Mouse (Mus musculus) lung, postnatal 0 days (tissue): ENCODE measurements around the gene Phka1. TPM values are rescaled to one million over a fixed set of nuclear protein-coding genes. Genes with fewer than 3 reads are reported as not detected.
A peak's percentile ranks its signal among the peaks of the same experiment; 100 is the strongest.

Source experiments
- ATAC-seq: fragments of 200-750 bp; cut with Nextera tagmentation; 2 replicates; pipeline ENCODE4 v1.8.0; 2017; ENCODE audit warnings: moderate library complexity
- DNase-seq: peaks from one replicate; pipeline ENCODE4 v3.0.0-alpha.2; 2016; ENCODE audit warnings: low spot score
- H3K27ac ChIP-seq: fragments of 300-500 bp; sonication (generic); 2 replicates; pipeline ENCODE4 v1.5.1; 2014; ENCODE audit warnings: antibody characterized with exemption, mild to moderate bottlenecking, low read length, mixed read lengths
- H3K27me3 ChIP-seq: fragments of 300-500 bp; sonication (generic); replicated peaks from 2 replicates; pipeline ENCODE4 v1.6.1; 2014; ENCODE audit warnings: low read length, mixed read lengths; ENCODE audit not compliant: insufficient read depth
- H3K36me3 ChIP-seq: fragments of 300-500 bp; sonication (generic); 2 replicates; pipeline ENCODE4 v1.6.1; 2014; ENCODE audit warnings: low read length, mixed read lengths; ENCODE audit not compliant: insufficient read depth
- H3K4me1 ChIP-seq: fragments of 300-500 bp; sonication (generic); 2 replicates; pipeline ENCODE4 v1.6.1; 2014; ENCODE audit warnings: antibody characterized with exemption, low read depth, low read length, mixed read lengths; ENCODE audit not compliant: insufficient read depth
- H3K4me2 ChIP-seq: fragments of 300-500 bp; sonication (generic); replicated peaks from 2 replicates; pipeline ENCODE4 v1.6.1; 2014; ENCODE audit warnings: low read depth, mild to moderate bottlenecking, low read length, moderate library complexity, mixed read lengths
- H3K4me3 ChIP-seq: fragments of 300-500 bp; sonication (generic); 2 replicates; pipeline ENCODE4 v1.5.1; 2014; ENCODE audit warnings: low read depth, low read length
- H3K9ac ChIP-seq: fragments of 300-500 bp; sonication (generic); replicated peaks from 2 replicates; pipeline ENCODE4 v1.6.1; 2014; ENCODE audit warnings: low read depth, mild to moderate bottlenecking
- H3K9me3 ChIP-seq: fragments of 300-500 bp; sonication (generic); 2 replicates; pipeline ENCODE4 v1.6.1; 2016; ENCODE audit warnings: low read length, mixed read lengths
- CTCF ChIP-seq: IDR thresholded peaks from 2 replicates; pipeline ENCODE4 v1.5.1; 2016; ENCODE audit warnings: antibody characterized with exemption, mild to moderate bottlenecking
- EP300 ChIP-seq: IDR thresholded peaks from 2 replicates; pipeline ENCODE4 v1.6.1; 2016; ENCODE audit warnings: antibody characterized with exemption, mild to moderate bottlenecking, control low read depth
- WGBS: fragments of 180-500 bp; shearing (Covaris S2); extraction: QIAGEN DNeasy Blood & Tissue Kit; methylation state at CpG from one replicate; pipeline ENCODE4 v1.1.7; 2014; 5-methylcytosine and 5-hydroxymethylcytosine counted together
- polyA plus RNA-seq: library from polyadenylated mRNA; unstranded; fragments of >200 nt; fragmentation: Nextera tagmentation; extraction: Ambion mirVana; gene quantifications from 2 replicates; pipeline ENCODE4 v1.2.1, GENCODE M21; 2015

Gene Phka1
- polyA plus RNA-seq, 1 experiment from 2014 or later = 4.5 TPM

- no peak overlapping the region for H3K9ac ChIP-seq
- TF ChIP-seq CTCF (no peak), EP300 (peak; percentile 50; the same call in 1 of the 2 replicates)
- peak; percentile 23 for DNase-seq
These were observed 1.1 kb upstream of the Phka1 start for GRCm38 (mm10) chrX:102645146-102645545.

GRCm38 (mm10) chrX:102644573-102644951 lies 516 bp upstream of the Phka1 start:
- peak overlapping the region; percentile 50 for H3K4me3 ChIP-seq
- 16% methylated on average over 8 of the region's 8 CpGs for WGBS
- no peaks in the 10 kb centered on the region for H3K4me1 ChIP-seq
- DNase-seq = peak; percentile 24
- peak overlapping the region; percentile 52 for H3K27ac ChIP-seq
- peak; percentile 34 for ATAC-seq
- 0 out of 2 replicates have a peak overlapping the region, but pooled peaks have one; percentile 8 for H3K9ac ChIP-seq
- H3K27me3 ChIP-seq = no peaks in the 10 kb centered on the region
- no peaks in the 10 kb centered on the region for H3K9me3 ChIP-seq
- H3K36me3 ChIP-seq = no peaks in the 10 kb centered on the region
- peak overlapping the region; percentile 59 for H3K4me2 ChIP-seq
- TF ChIP-seq CTCF (no peak), EP300 (no peak)

More at GRCm38 (mm10) chrX:102645146-102645545, 1.1 kb upstream of the Phka1 start:
- Histone ChIP-seq H3K27me3 (no peaks in the 10 kb centered on the region), H3K4me1 (no peaks in the 10 kb centered on the region), H3K4me3 (no peak overlapping the region), H3K36me3 (no peaks in the 10 kb centered on the region), H3K9me3 (no peaks in the 10 kb centered on the region), H3K27ac (no peak overlapping the region), H3K4me2 (peak overlapping the region; percentile 59; the same call in 1 of the 2 replicates)
- WGBS = 39% methylated on average over 6 of the region's 6 CpGs
- ATAC-seq = peak; percentile 40

- 57% methylated on average over 2 of the region's 2 CpGs for WGBS
- ATAC-seq = no peak
These were observed 42.8 kb downstream of the Phka1 start for GRCm38 (mm10) chrX:102601269-102601668.

GRCm38 (mm10) chrX:102588560-102588959 lies 55.5 kb downstream of the Phka1 start:
- WGBS = 38% methylated on average over 1 of the region's 1 CpGs
- H3K4me1 ChIP-seq = no peaks in the 10 kb centered on the region
- H3K9me3 ChIP-seq = no peaks in the 10 kb centered on the region
- no peak overlapping the region for H3K4me2 ChIP-seq
- no peak for DNase-seq
- H3K27me3 ChIP-seq = no peaks in the 10 kb centered on the region; the same call in 1 of the 2 replicates
- no peaks in the 10 kb centered on the region for H3K36me3 ChIP-seq
- H3K27ac ChIP-seq = no peak overlapping the region
- H3K9ac ChIP-seq = no peak overlapping the region
- H3K4me3 ChIP-seq = no peak overlapping the region
- TF ChIP-seq EP300 (no peak), CTCF (no peak)
- ATAC-seq = no peak

More at GRCm38 (mm10) chrX:102601269-102601668, 42.8 kb downstream of the Phka1 start:
- Histone ChIP-seq H3K4me3 (no peak overlapping the region), H3K9ac (no peak overlapping the region), H3K27ac (no peak overlapping the region), H3K9me3 (no peaks in the 10 kb centered on the region), H3K4me2 (no peak overlapping the region), H3K4me1 (no peaks in the 10 kb centered on the region), H3K27me3 (no peaks in the 10 kb centered on the region), H3K36me3 (no peaks in the 10 kb centered on the region)
- DNase-seq = peak; percentile 4
- TF ChIP-seq CTCF = no peak
- TF ChIP-seq EP300 = no peak

GRCm38 (mm10) chrX:102571186-102571585 lies 72.9 kb downstream of the Phka1 start:
- 0% methylated on average over 1 of the region's 1 CpGs for WGBS
- Histone ChIP-seq H3K27ac (0 out of 2 replicates have a peak overlapping the region, but pooled peaks have one; percentile 20), H3K4me1 (no peaks in the 10 kb centered on the region), H3K9me3 (no peaks in the 10 kb centered on the region), H3K4me3 (no peak overlapping the region), H3K27me3 (no peaks in the 10 kb centered on the region), H3K4me2 (no peak overlapping the region), H3K9ac (no peak overlapping the region), H3K36me3 (no peaks in the 10 kb centered on the region)
- peak; percentile 75 for DNase-seq
- TF ChIP-seq EP300 (peak; percentile 94), CTCF (no peak)
- peak; percentile 88 for ATAC-seq

GRCm38 (mm10) chrX:102556906-102557305 lies 87.1 kb downstream of the Phka1 start:
- H3K4me1 ChIP-seq = no peaks in the 10 kb centered on the region
- H3K9me3 ChIP-seq = no peaks in the 10 kb centered on the region
- no peaks in the 10 kb centered on the region for H3K27me3 ChIP-seq
- no peaks in the 10 kb centered on the region for H3K36me3 ChIP-seq
- H3K9ac ChIP-seq = no peak overlapping the region
- no peak for TF ChIP-seq CTCF
- no peak overlapping the region for H3K4me2 ChIP-seq
- no peak overlapping the region for H3K4me3 ChIP-seq
- WGBS = 82% methylated on average over 7 of the region's 7 CpGs
- no peak overlapping the region for H3K27ac ChIP-seq
- no peak for ATAC-seq
- peak; percentile 4 for DNase-seq

- ATAC-seq (peak; percentile 67), DNase-seq (peak; percentile 37)
- Histone ChIP-seq H3K27ac (no peak overlapping the region), H3K4me3 (no peak overlapping the region), H3K9me3 (no peaks in the 10 kb centered on the region), H3K4me2 (no peak overlapping the region), H3K36me3 (no peaks in the 10 kb centered on the region), H3K9ac (no peak overlapping the region), H3K27me3 (no peaks in the 10 kb centered on the region), H3K4me1 (no peaks in the 10 kb centered on the region)
- TF ChIP-seq CTCF = no peak
- no peak for TF ChIP-seq EP300
- WGBS = 26% methylated on average over 4 of the region's 4 CpGs
These were observed 134.8 kb downstream of the Phka1 start for GRCm38 (mm10) chrX:102509205-102509604.
